In the genomic region with DNA sequence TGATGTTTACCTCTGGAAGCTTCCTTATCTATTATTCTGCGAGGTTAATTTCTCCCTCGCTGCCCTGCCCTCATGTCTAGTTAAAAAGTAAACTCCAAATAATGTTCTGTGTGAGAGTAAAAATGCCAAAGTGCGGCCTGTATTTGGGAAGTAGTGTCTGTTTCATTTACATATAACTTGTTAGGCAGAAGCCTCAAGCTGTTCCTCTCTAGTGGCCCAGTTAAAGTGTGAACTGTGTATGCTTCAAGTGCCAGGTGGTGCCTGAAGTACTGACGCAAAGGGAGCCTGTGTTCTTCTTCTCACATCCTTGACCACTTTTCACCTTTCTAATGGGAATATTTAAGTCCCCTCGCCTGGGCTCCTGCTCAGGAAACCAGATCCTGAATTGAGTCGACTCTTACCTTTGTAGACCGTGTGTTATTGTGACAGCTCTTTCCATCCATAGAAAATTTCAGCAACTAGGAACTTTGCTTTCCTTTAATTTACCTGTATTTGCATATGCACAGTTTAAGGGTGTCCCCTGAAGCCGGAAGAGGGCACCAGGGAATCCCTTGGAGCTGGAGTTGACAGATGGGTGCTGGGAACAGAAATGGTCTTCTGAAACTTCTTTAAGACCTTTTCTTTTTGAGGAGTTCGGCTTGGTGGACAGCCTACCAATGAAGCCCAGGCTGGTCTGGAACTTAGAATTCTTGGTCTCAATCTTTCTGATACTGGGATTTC, we compare ENCODE assay signal across 8 mouse cellular contexts. TPM values are rescaled to one million over a fixed set of nuclear protein-coding genes. Genes with fewer than 3 reads are reported as not detected.
DNase-seq lines count a peak whose midpoint lies in the region; ATAC-seq and TF ChIP-seq lines count a peak whose summit lies in the region.

No protein-coding gene starts in this region.

- peak overlapping the region; percentile 71 for H3K27ac ChIP-seq in bone marrow macrophage, adult 2 months (ENCODE audit: insufficient read depth, low read depth, low read length)
- H3K27ac ChIP-seq in forebrain, embryonic 14.5 days (ENCODE audit: low read depth, low read length): no peak overlapping the region
- H3K27ac ChIP-seq in midbrain, postnatal 0 days (ENCODE audit: low read depth, low read length): no peak overlapping the region

- 42% methylated on average over 9 of the region's 9 CpGs for WGBS in forebrain, embryonic 14.5 days
- WGBS in midbrain, postnatal 0 days: 39% methylated on average over 9 of the region's 9 CpGs

- peak overlapping the region; percentile 79 for H3K9ac ChIP-seq in forebrain, embryonic 14.5 days (ENCODE audit: low read length)
- peak overlapping the region; percentile 81 for H3K9ac ChIP-seq in midbrain, postnatal 0 days (replicated peaks; ENCODE audit: low read length, poor library complexity, severe bottlenecking)

- H3K36me3 ChIP-seq in megakaryocyte, embryonic 14.5 days (replicated peaks; ENCODE audit: low read length): peaks cover 46% of the 10 kb centered on the region
- peaks cover 3% of the 10 kb centered on the region; the same call in 1 of the 2 replicates for H3K36me3 ChIP-seq in forebrain, embryonic 14.5 days (ENCODE audit: control insufficient read depth, insufficient read depth, low read length)
- 0 out of 2 replicates have a peak, but pooled peaks cover 4% of the 10 kb centered on the region for H3K36me3 ChIP-seq in midbrain, postnatal 0 days (ENCODE audit: insufficient read depth, low read length)

- DNase-seq in forebrain, embryonic 14.5 days (ENCODE audit: low spot score): peak; percentile 51
- peak; percentile 13 for DNase-seq in kidney, postnatal 10 days
- no peak for DNase-seq in midbrain, postnatal 0 days (ENCODE audit: low spot score)
- DNase-seq in adrenal gland, adult 8-10 months: no peak
- DNase-seq in adrenal gland, adult 2 months: no peak

- H3K9me3 ChIP-seq in megakaryocyte, embryonic 14.5 days: no peaks in the 10 kb centered on the region
- H3K9me3 ChIP-seq in forebrain, embryonic 14.5 days (replicated peaks; ENCODE audit: control insufficient read depth, low read length): no peaks in the 10 kb centered on the region
- H3K9me3 ChIP-seq in midbrain, postnatal 0 days (ENCODE audit: low read length): no peaks in the 10 kb centered on the region

- H3K27me3 ChIP-seq in megakaryocyte, embryonic 14.5 days (replicated peaks): no peaks in the 10 kb centered on the region
- no peaks in the 10 kb centered on the region for H3K27me3 ChIP-seq in forebrain, embryonic 14.5 days (replicated peaks; ENCODE audit: control insufficient read depth, insufficient read depth, low read length)
- no peaks in the 10 kb centered on the region for H3K27me3 ChIP-seq in midbrain, postnatal 0 days (ENCODE audit: insufficient read depth, low read length)

- peaks cover 73% of the 10 kb centered on the region for H3K4me1 ChIP-seq in megakaryocyte, embryonic 14.5 days
- H3K4me1 ChIP-seq in bone marrow macrophage, adult 2 months (ENCODE audit: control insufficient read depth, insufficient read depth, low read length): peaks cover 40% of the 10 kb centered on the region
- H3K4me1 ChIP-seq in forebrain, embryonic 14.5 days (ENCODE audit: control insufficient read depth, insufficient read depth, low read length): peaks cover 23% of the 10 kb centered on the region
- H3K4me1 ChIP-seq in midbrain, postnatal 0 days (ENCODE audit: insufficient read depth, low read length): peaks cover 17% of the 10 kb centered on the region

- no peak for TF ChIP-seq POLR2A in bone marrow macrophage, adult 2 months (IDR thresholded peaks at IDR 0.05; ENCODE audit: borderline replicate concordance, low read depth, low read length)

- H3K4me3 ChIP-seq in megakaryocyte, embryonic 14.5 days (replicated peaks): peak overlapping the region; percentile 99
- H3K4me3 ChIP-seq in bone marrow macrophage, adult 2 months (ENCODE audit: insufficient read depth, low read length): peak overlapping the region; percentile 91
- peak overlapping the region; percentile 76 for H3K4me3 ChIP-seq in forebrain, embryonic 14.5 days (ENCODE audit: low read depth, low read length)
- H3K4me3 ChIP-seq in midbrain, postnatal 0 days (ENCODE audit: low read depth, low read length): peak overlapping the region; percentile 82

- TF ChIP-seq CTCF in bone marrow macrophage, adult 2 months (IDR thresholded peaks at IDR 0.05; ENCODE audit: low read depth, low read length): no peak
- no peak for TF ChIP-seq CTCF in midbrain, postnatal 0 days (IDR thresholded peaks at IDR 0.05)

- peak overlapping the region; percentile 55 for H3K4me2 ChIP-seq in forebrain, embryonic 14.5 days (ENCODE audit: low read length)
- H3K4me2 ChIP-seq in midbrain, postnatal 0 days (ENCODE audit: low read depth, low read length, poor library complexity, severe bottlenecking): peak overlapping the region; percentile 65

- no peak for ATAC-seq in megakaryocyte, adult 5-6 weeks (ENCODE audit: poor library complexity, severe bottlenecking)
- no peak for ATAC-seq in forebrain, embryonic 14.5 days
- ATAC-seq in midbrain, postnatal 0 days (ENCODE audit: low FRiP score): no peak

RNA-seq across cellular contexts. Expression of a gene that starts 0.6 kb away (rescaled TPM):
- polyA plus RNA-seq in megakaryocyte, embryonic 14.5 days (2012; ENCODE audit: insufficient read depth, low replicate concordance): 6.0 and 16.7 TPM in 2 replicates
- total RNA-seq in megakaryocyte, adult 5-6 weeks (2015): 51.5 and 77.1 TPM in 2 replicates
- total RNA-seq in megakaryocyte, adult 5-6 weeks (2017): 34.2 and 44.7 TPM in 2 replicates
- 37.1 and 38.0 TPM in 2 replicates for polyA plus RNA-seq in bone marrow macrophage, adult 2 months (2012; ENCODE audit: insufficient read depth, insufficient read length, missing spikeins)
- polyA plus RNA-seq in forebrain, embryonic 14.5 days (2014; fragmentation: Nextera tagmentation; extraction: Ambion mirVana): 49.6 and 51.0 TPM in 2 replicates
- total RNA-seq in midbrain, postnatal 0 days (2014; rRNA removed): 122 and 135 TPM in 2 replicates
- 46.5 and 49.3 TPM in 2 replicates for polyA plus RNA-seq in midbrain, postnatal 0 days (2015; fragmentation: Nextera tagmentation; extraction: Ambion mirVana)
- total RNA-seq in adrenal gland, adult 8-10 months (2022): 100 to 1,000 TPM in 2 of 4 experiments, 10 to 100 TPM in 2; 86.3 to 111 (median 102) TPM
- 100 to 1,000 TPM in 1 of 2 experiments, 10 to 100 TPM in 1; 84.8 to 119 TPM for total RNA-seq in adrenal gland, adult 2 months (2021)
- 30.4 and 39.6 TPM in 2 replicates for polyA plus RNA-seq in adrenal gland, adult 2 months (2012; rRNA removed)

RNA-seq across cellular contexts. Expression of a gene that starts 0.9 kb away (rescaled TPM):
- polyA plus RNA-seq in megakaryocyte, embryonic 14.5 days (2012; ENCODE audit: insufficient read depth, low replicate concordance): 6.3 and 6.7 TPM in 2 replicates
- 29.6 and 35.1 TPM in 2 replicates for total RNA-seq in megakaryocyte, adult 5-6 weeks (2015)
- total RNA-seq in megakaryocyte, adult 5-6 weeks (2017): 36.0 and 38.7 TPM in 2 replicates
- polyA plus RNA-seq in bone marrow macrophage, adult 2 months (2012; ENCODE audit: insufficient read depth, insufficient read length, missing spikeins): 31.9 and 35.3 TPM in 2 replicates
- polyA plus RNA-seq in forebrain, embryonic 14.5 days (2014; fragmentation: Nextera tagmentation; extraction: Ambion mirVana): 11.1 and 11.6 TPM in 2 replicates
- total RNA-seq in midbrain, postnatal 0 days (2014; rRNA removed): 40.5 and 42.5 TPM in 2 replicates
- polyA plus RNA-seq in midbrain, postnatal 0 days (2015; fragmentation: Nextera tagmentation; extraction: Ambion mirVana): 14.5 and 16.2 TPM in 2 replicates
- 10 to 100 TPM; 26.7 to 32.4 (median 29.4) TPM for total RNA-seq in adrenal gland, adult 8-10 months (2022)
- 10 to 100 TPM; 23.0 to 37.7 TPM for total RNA-seq in adrenal gland, adult 2 months (2021)
- polyA plus RNA-seq in adrenal gland, adult 2 months (2012; rRNA removed): 3.4 and 4.8 TPM in 2 replicates

RNA-seq across cellular contexts. Expression of a gene that starts 45.1 kb away (rescaled TPM):
- polyA plus RNA-seq in megakaryocyte, embryonic 14.5 days (2012; ENCODE audit: insufficient read depth, low replicate concordance): 5.4 and 8.8 TPM in 2 replicates
- 25.4 and 29.5 TPM in 2 replicates for total RNA-seq in megakaryocyte, adult 5-6 weeks (2015)
- 25.9 and 26.5 TPM in 2 replicates for total RNA-seq in megakaryocyte, adult 5-6 weeks (2017)
- polyA plus RNA-seq in bone marrow macrophage, adult 2 months (2012; ENCODE audit: insufficient read depth, insufficient read length, missing spikeins): 26.2 and 27.4 TPM in 2 replicates
- polyA plus RNA-seq in forebrain, embryonic 14.5 days (2014; fragmentation: Nextera tagmentation; extraction: Ambion mirVana): 79.4 and 107 TPM in 2 replicates
- total RNA-seq in midbrain, postnatal 0 days (2014; rRNA removed): 47.8 and 54.4 TPM in 2 replicates
- polyA plus RNA-seq in midbrain, postnatal 0 days (2015; fragmentation: Nextera tagmentation; extraction: Ambion mirVana): 58.2 and 61.1 TPM in 2 replicates
- 10 to 100 TPM; 27.7 to 38.9 (median 36.1) TPM for total RNA-seq in adrenal gland, adult 8-10 months (2022)
- 10 to 100 TPM; 30.3 to 49.1 TPM for total RNA-seq in adrenal gland, adult 2 months (2021)
- polyA plus RNA-seq in adrenal gland, adult 2 months (2012; rRNA removed): 60.0 and 83.4 TPM in 2 replicates

Comparison
In these comparisons a context has a peak if more than half of its experiments do, and no peak if none do; other contexts are left out.
1. DNase-seq: peak in forebrain, embryonic 14.5 days (single experiment) and kidney, postnatal 10 days (single experiment); none in midbrain, postnatal 0 days (single experiment), adrenal gland, adult 8-10 months (single experiment) and adrenal gland, adult 2 months (single experiment).
2. Peak in every context shown above with its lines, with median percentiles within 50 percentile points of each other: H3K4me3 ChIP-seq.